Mouse (Mus musculus) urinary bladder, adult 2 months (tissue): ENCODE measurements around the gene Ecsit. TPM values are rescaled to one million over a fixed set of nuclear protein-coding genes. Genes with fewer than 3 reads are reported as not detected.
"Not testable (repeated sequence)": the region's sequence is repeated elsewhere in the genome, so short reads cannot be mapped to it uniquely, and the experiment has no call there.

Experiments
- DNase-seq: peaks from one replicate; pipeline ENCODE4 v3.0.0; 2022; ENCODE audit warnings: low spot score
- polyA plus RNA-seq: library from polyadenylated mRNA; depleted of rRNA; stranded (reverse); fragments of >200 nt; gene quantifications from 2 replicates; pipeline ENCODE4 v1.2.3, GENCODE M21; 2012

The Ecsit gene
- polyA plus RNA-seq, 1 experiment = 40.3 TPM

- no peak for DNase-seq
These were observed 4.7 kb upstream of the Ecsit start for GRCm38 (mm10) chr9:22089986-22090385.

- no peak for DNase-seq
These were observed 4.0 kb upstream of the Ecsit start for GRCm38 (mm10) chr9:22089281-22089680.

- DNase-seq = no peak
These were observed 1.9 kb upstream of the Ecsit start for GRCm38 (mm10) chr9:22087034-22087618.

GRCm38 (mm10) chr9:22086012-22086411 lies 774 bp upstream of the Ecsit start:
- DNase-seq = no peak

GRCm38 (mm10) chr9:22084667-22085021 lies 594 bp downstream of the Ecsit start:
- no peak for DNase-seq

GRCm38 (mm10) chr9:22076223-22076622 lies 9.0 kb downstream of the Ecsit start:
- no peak for DNase-seq

- DNase-seq = not testable (repeated sequence)
These were observed 9.5 kb downstream of the Ecsit start for GRCm38 (mm10) chr9:22075778-22076177.

- no peak for DNase-seq
These were observed 13.0 kb downstream of the Ecsit start for GRCm38 (mm10) chr9:22072276-22072675.

GRCm38 (mm10) chr9:22070791-22071573 lies 14.3 kb downstream of the Ecsit start, which contains the start of the genes Gm49318 and Zfp653:
Gene Gm49318 (minus strand): TSS chr9:22071259.
Gene Zfp653 (minus strand): TSS chr9:22071376.
- peak; percentile 92 for DNase-seq

GRCm38 (mm10) chr9:22069881-22070553 lies 15.2 kb downstream of the Ecsit start:
- DNase-seq = no peak

- no peak for DNase-seq
These were observed 18.0 kb downstream of the Ecsit start for GRCm38 (mm10) chr9:22067195-22067594.

GRCm38 (mm10) chr9:22066433-22066832 lies 18.8 kb downstream of the Ecsit start:
- DNase-seq = no peak

- DNase-seq = no peak
These were observed 19.6 kb downstream of the Ecsit start for GRCm38 (mm10) chr9:22065642-22066041.

- DNase-seq = no peak
These were observed 20.9 kb downstream of the Ecsit start for GRCm38 (mm10) chr9:22064341-22064740.

- DNase-seq = no peak
These were observed 23.9 kb downstream of the Ecsit start for GRCm38 (mm10) chr9:22061339-22061738.

GRCm38 (mm10) chr9:22058011-22058424 lies 27.2 kb downstream of the Ecsit start:
- DNase-seq = no peak

GRCm38 (mm10) chr9:22057031-22057517 lies 28.2 kb downstream of the Ecsit start:
- DNase-seq = no peak

GRCm38 (mm10) chr9:22056303-22056910 lies 28.8 kb downstream of the Ecsit start:
- no peak for DNase-seq

GRCm38 (mm10) chr9:22055713-22056112 lies 29.5 kb downstream of the Ecsit start:
- DNase-seq = no peak

- no peak for DNase-seq
These were observed 30.7 kb downstream of the Ecsit start for GRCm38 (mm10) chr9:22054411-22055076.

GRCm38 (mm10) chr9:22053657-22054056 lies 31.6 kb downstream of the Ecsit start:
- no peak for DNase-seq

- no peak for DNase-seq
These were observed 33.3 kb downstream of the Ecsit start, which contains the start of gene Elavl3 for GRCm38 (mm10) chr9:22051958-22052254. Gene Elavl3 (minus strand): TSS chr9:22052023.
